ENCODE assay signal across 28 mouse cellular contexts in the genomic region with DNA sequence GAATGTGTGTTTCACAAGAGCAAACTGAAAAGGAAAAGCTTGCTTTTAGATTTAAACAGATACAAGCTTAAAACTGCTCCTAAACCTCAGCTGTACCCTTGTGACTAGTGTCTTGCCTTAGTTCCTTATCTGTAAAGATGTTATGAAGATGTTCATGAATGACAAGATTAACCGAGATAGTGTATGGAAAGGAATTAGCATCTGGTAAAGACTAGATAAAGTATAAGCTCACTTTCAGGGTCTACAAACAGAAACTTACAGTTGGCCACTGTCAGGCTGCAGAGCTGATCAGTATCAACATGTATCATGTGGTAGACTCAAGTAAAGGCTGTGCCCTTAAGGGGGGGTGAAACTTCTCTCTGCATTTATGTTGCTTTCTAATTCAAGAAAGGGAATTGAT. TPM values are rescaled to one million over a fixed set of nuclear protein-coding genes. Genes with fewer than 3 reads are reported as not detected.
DNase-seq lines count a peak whose midpoint lies in the region; ATAC-seq and TF ChIP-seq lines count a peak whose summit lies in the region.
"Had no signal": no experiment of that assay in that cellular context is flagged by ENCODE, and none has a peak within 500 bp of the region (broad histone marks: within the 10 kb centered on the region; RNA-seq: fewer than 3 reads in every experiment).

No protein-coding gene starts in this region.

- H3K9ac ChIP-seq in lung, embryonic 15.5 days: no peak overlapping the region
- H3K9ac ChIP-seq: hindbrain, embryonic 13.5 days; intestine, embryonic 15.5 days had no signal

- H3K27ac ChIP-seq in lung, embryonic 15.5 days: 0 out of 2 replicates have a peak overlapping the region, but pooled peaks have one; percentile 4
- H3K27ac ChIP-seq: forebrain, embryonic 10.5 days; heart, adult 2 months; heart, embryonic 10.5 days; hindbrain, embryonic 10.5 days; hindbrain, embryonic 13.5 days; intestine, embryonic 15.5 days had no signal

- H3K4me2 ChIP-seq in lung, embryonic 15.5 days: no peak overlapping the region
- H3K4me2 ChIP-seq: hindbrain, embryonic 13.5 days; intestine, embryonic 15.5 days had no signal

- no peak for TF ChIP-seq POLR2A in lung, adult 2 months (IDR thresholded peaks at IDR 0.05; ENCODE audit: borderline replicate concordance, extremely low read depth, low read depth, low read length)

- TF ChIP-seq CTCF in lung, adult 2 months (IDR thresholded peaks at IDR 0.05; ENCODE audit: insufficient read depth, low read length): no peak
- no peak for TF ChIP-seq CTCF in G1E (IDR thresholded peaks at IDR 0.05; ENCODE audit: low read depth, low read length)

- DNase-seq in lung, adult 2 months: no peak
- DNase-seq in G1E (ENCODE audit: low spot score): peak; percentile 7
- no peak for DNase-seq in cerebellum, adult 9-11 months
- DNase-seq: adrenal gland, adult 2 months; adrenal gland, postnatal 14 days; cerebellum, adult 11 months; cerebellum, adult 2 months; cerebellum, postnatal 10 days; cerebellum, postnatal 36 days; gastrocnemius, postnatal 25 days; heart, adult 2 months had no signal

- WGBS in lung, embryonic 15.5 days: 55% methylated on average over 1 of the region's 1 CpGs
- 75% methylated on average over 1 of the region's 1 CpGs for WGBS in lung, adult 2 months

- H3K9me3 ChIP-seq in lung, embryonic 15.5 days: no peaks in the 10 kb centered on the region
- no peaks in the 10 kb centered on the region for H3K9me3 ChIP-seq in G1E (replicated peaks)
- H3K9me3 ChIP-seq: forebrain, embryonic 10.5 days; heart, embryonic 10.5 days; hindbrain, embryonic 10.5 days; hindbrain, embryonic 13.5 days; intestine, embryonic 15.5 days had no signal

- no peaks in the 10 kb centered on the region for H3K36me3 ChIP-seq in lung, embryonic 15.5 days
- H3K36me3 ChIP-seq in G1E (replicated peaks): no peaks in the 10 kb centered on the region
- H3K36me3 ChIP-seq: forebrain, embryonic 10.5 days; heart, embryonic 10.5 days; hindbrain, embryonic 10.5 days; hindbrain, embryonic 13.5 days; intestine, embryonic 15.5 days had no signal

- no peak; the same call in 1 of the 2 replicates for ATAC-seq in lung, embryonic 15.5 days (ENCODE audit: borderline replicate concordance, extremely low read depth, low FRiP score, low TSS enrichment)
- ATAC-seq in G1E (ENCODE audit: extremely low read depth, insufficient number of reproducible peaks, low FRiP score, poor library complexity, severe bottlenecking): peak; percentile 92
- ATAC-seq in granulocyte monocyte progenitor cell, adult 5-6 weeks (replicated peaks; ENCODE audit: poor library complexity, severe bottlenecking): peak; percentile 60
- peak; percentile 74 for ATAC-seq in megakaryocyte-erythroid progenitor cell, adult 5-6 weeks (replicated peaks; ENCODE audit: low FRiP score, low TSS enrichment, poor library complexity, severe bottlenecking)
- ATAC-seq in activated CD4-positive, CD25-positive, alpha-beta regulatory T cell, adult 4 months: no peak
- ATAC-seq: CD4-positive, CD25-positive, alpha-beta regulatory T cell, adult 4 months; forebrain, embryonic 14.5 days; hindbrain, embryonic 16.5 days; intestine, embryonic 15.5 days; Patski had no signal

- H3K27me3 ChIP-seq in lung, embryonic 15.5 days: no peaks in the 10 kb centered on the region
- H3K27me3 ChIP-seq in G1E (ENCODE audit: insufficient read depth, low read length): no peaks in the 10 kb centered on the region
- H3K27me3 ChIP-seq: hindbrain, embryonic 13.5 days; intestine, embryonic 15.5 days had no signal

- no peak overlapping the region for H3K4me3 ChIP-seq in lung, embryonic 15.5 days
- H3K4me3 ChIP-seq in lung, adult 2 months (replicated peaks; ENCODE audit: extremely low read depth, low read depth, low read length): no peak overlapping the region
- no peak overlapping the region for H3K4me3 ChIP-seq in G1E (ENCODE audit: low read depth, low read length)
- H3K4me3 ChIP-seq: forebrain, embryonic 10.5 days; heart, adult 2 months; heart, embryonic 10.5 days; hindbrain, embryonic 10.5 days; hindbrain, embryonic 13.5 days; intestine, embryonic 15.5 days had no signal

- H3K4me1 ChIP-seq in lung, embryonic 15.5 days: no peaks in the 10 kb centered on the region
- no peaks in the 10 kb centered on the region for H3K4me1 ChIP-seq in lung, adult 2 months (ENCODE audit: control insufficient read depth, insufficient read depth, low read length)
- peaks cover 54% of the 10 kb centered on the region for H3K4me1 ChIP-seq in G1E (ENCODE audit: insufficient read depth, low read depth, low read length)
- H3K4me1 ChIP-seq: forebrain, embryonic 10.5 days; heart, embryonic 10.5 days; hindbrain, embryonic 10.5 days; hindbrain, embryonic 13.5 days; intestine, embryonic 15.5 days had no signal

RNA-seq across cellular contexts. Expression of a gene that starts 1.9 kb away (rescaled TPM):
- 5.5 and 7.4 TPM in 2 replicates for polyA plus RNA-seq in lung, embryonic 15.5 days (2015; fragmentation: Nextera tagmentation; extraction: Ambion mirVana)
- polyA plus RNA-seq in lung, adult 2 months (2012; rRNA removed): 0.49 and 0.65 TPM in 2 replicates
- total RNA-seq in G1E (2014; fragmentation: Nextera tagmentation): 185 and 247 TPM in 2 replicates
- total RNA-seq in G1E (2017): 558 and 610 TPM in 2 replicates
- polyA plus RNA-seq in G1E (2012): 3.4 TPM in 2 replicates
- total RNA-seq in granulocyte monocyte progenitor cell, adult 5-6 weeks (2014; fragmentation: Nextera tagmentation): 74.5 and 86.9 TPM in 2 replicates
- 89.5 and 112 TPM in 2 replicates for total RNA-seq in granulocyte monocyte progenitor cell, adult 5-6 weeks (2017)
- total RNA-seq in megakaryocyte-erythroid progenitor cell, adult 5-6 weeks (2014; fragmentation: Nextera tagmentation): 6.0 and 7.8 TPM in 2 replicates
- total RNA-seq in megakaryocyte-erythroid progenitor cell, adult 5-6 weeks (2017): 7.1 and 25.5 TPM in 2 replicates
- polyA plus RNA-seq in activated CD4-positive, CD25-positive, alpha-beta regulatory T cell, adult 4 months (2017; shearing (Covaris generic)): under 1 TPM in 1 of 2 experiments, not detected in 1; 0.22 TPM
- polyA plus RNA-seq: C2C12; cerebellum, adult 2 months; forebrain, embryonic 10.5 days; hindbrain, embryonic 10.5 days; hindbrain, embryonic 16.5 days; Patski had no signal

RNA-seq across cellular contexts. Expression of a gene that starts 31.6 kb away (rescaled TPM):
- polyA plus RNA-seq in lung, embryonic 15.5 days (2015; fragmentation: Nextera tagmentation; extraction: Ambion mirVana): 2.7 and 3.6 TPM in 2 replicates
- 0.19 and 0.66 TPM in 2 replicates for polyA plus RNA-seq in lung, adult 2 months (2012; rRNA removed)
- not detected in 2 replicates for total RNA-seq in G1E (2014; fragmentation: Nextera tagmentation)
- 0.22 and 1.2 TPM in 2 replicates for total RNA-seq in G1E (2017)
- polyA plus RNA-seq in G1E (2012): not detected in 2 replicates
- total RNA-seq in granulocyte monocyte progenitor cell, adult 5-6 weeks (2014; fragmentation: Nextera tagmentation): not detected in 2 replicates
- not detected in 2 replicates for total RNA-seq in granulocyte monocyte progenitor cell, adult 5-6 weeks (2017)
- not detected in 2 replicates for total RNA-seq in megakaryocyte-erythroid progenitor cell, adult 5-6 weeks (2014; fragmentation: Nextera tagmentation)
- total RNA-seq in megakaryocyte-erythroid progenitor cell, adult 5-6 weeks (2017): not detected in 2 replicates
- polyA plus RNA-seq in activated CD4-positive, CD25-positive, alpha-beta regulatory T cell, adult 4 months (2017; shearing (Covaris generic)): not detected
- total RNA-seq: gastrocnemius, adult 8-10 months; heart, adult 2 months; heart, postnatal 25 days had no signal
- polyA plus RNA-seq: C2C12; CD4-positive, CD25-positive, alpha-beta regulatory T cell, adult 4 months; embryonic facial prominence, embryonic 11.5 days; forebrain, embryonic 10.5 days; forebrain, embryonic 14.5 days; heart, adult 2 months; heart, embryonic 10.5 days; Patski had no signal

Comparison
In these comparisons a context has a peak if more than half of its experiments do, and no peak if none do; other contexts are left out.
1. ATAC-seq: peak in G1E (single experiment), granulocyte monocyte progenitor cell, adult 5-6 weeks (single experiment) and megakaryocyte-erythroid progenitor cell, adult 5-6 weeks (single experiment); none in lung, embryonic 15.5 days (single experiment) and activated CD4-positive, CD25-positive, alpha-beta regulatory T cell, adult 4 months (single experiment).